Mouse (Mus musculus) embryonic facial prominence, embryonic 15.5 days (tissue): ENCODE results near the gene Jazf1. TPM values are rescaled to one million over a fixed set of nuclear protein-coding genes. Genes with fewer than 3 reads are reported as not detected.

Source experiments
- ATAC-seq: fragments of 200-750 bp; cut with Nextera tagmentation; 2 replicates; pipeline ENCODE4 v1.8.0; 2017; ENCODE audit warnings: low read depth, moderate TSS enrichment; ENCODE audit not compliant: insufficient number of reproducible peaks, low FRiP score, low TSS enrichment
- H3K27ac ChIP-seq: fragments of 300-500 bp; sonication (generic); replicated peaks from 2 replicates; pipeline ENCODE4 v1.5.1; 2015; ENCODE audit warnings: mild to moderate bottlenecking, inconsistent platforms
- H3K27me3 ChIP-seq: fragments of 300-500 bp; sonication (generic); 2 replicates; pipeline ENCODE4 v1.6.1; 2015; ENCODE audit warnings: inconsistent platforms
- H3K36me3 ChIP-seq: fragments of 300-500 bp; sonication (generic); 2 replicates; pipeline ENCODE4 v1.6.1; 2015; ENCODE audit warnings: mild to moderate bottlenecking, inconsistent platforms
- H3K4me1 ChIP-seq: fragments of 300-500 bp; sonication (generic); 2 replicates; pipeline ENCODE4 v1.6.1; 2015; ENCODE audit warnings: inconsistent platforms
- H3K4me2 ChIP-seq: fragments of 300-500 bp; sonication (generic); replicated peaks from 2 replicates; pipeline ENCODE4 v1.6.1; 2015; ENCODE audit warnings: mild to moderate bottlenecking, inconsistent platforms
- H3K4me3 ChIP-seq: fragments of 300-500 bp; sonication (generic); replicated peaks from 2 replicates; pipeline ENCODE4 v1.5.1; 2015; ENCODE audit warnings: mild to moderate bottlenecking, inconsistent platforms
- H3K9ac ChIP-seq: fragments of 300-500 bp; sonication (generic); 2 replicates; pipeline ENCODE4 v1.6.1; 2015; ENCODE audit warnings: inconsistent platforms
- H3K9me3 ChIP-seq: fragments of 300-500 bp; sonication (generic); replicated peaks from 2 replicates; pipeline ENCODE4 v1.6.1; 2016; ENCODE audit warnings: inconsistent platforms
- WGBS: fragments of 180-500 bp; shearing (Covaris S2); methylation state at CpG from one replicate; pipeline ENCODE4 v1.1.7; 2015; 5-methylcytosine and 5-hydroxymethylcytosine counted together
- polyA plus RNA-seq: library from polyadenylated mRNA; unstranded; fragments of >200 nt; fragmentation: Nextera tagmentation; extraction: Ambion mirVana; gene quantifications from 2 replicates; pipeline ENCODE4 v1.2.1, GENCODE M21; 2015

The Jazf1 gene
- polyA plus RNA-seq, 1 experiment from 2014 or later = 14.9 TPM

- Histone ChIP-seq H3K27ac (no peak overlapping the region), H3K27me3 (no peaks in the 10 kb centered on the region), H3K4me3 (no peak overlapping the region), H3K9me3 (no peaks in the 10 kb centered on the region), H3K36me3 (no peaks in the 10 kb centered on the region), H3K4me2 (no peak overlapping the region), H3K9ac (no peak overlapping the region), H3K4me1 (peaks cover 21% of the 10 kb centered on the region)
- no peak for ATAC-seq
- 88% methylated on average over 12 of the region's 12 CpGs for WGBS
These were observed 139.1 kb downstream of the Jazf1 start for GRCm38 (mm10) chr6:52929358-52929757.

- H3K36me3 ChIP-seq = no peaks in the 10 kb centered on the region
- no peak overlapping the region for H3K27ac ChIP-seq
- ATAC-seq = no peak
- H3K9me3 ChIP-seq = no peaks in the 10 kb centered on the region
- H3K4me2 ChIP-seq = no peak overlapping the region
- H3K9ac ChIP-seq = no peak overlapping the region
- 71% methylated on average over 4 of the region's 4 CpGs for WGBS
- no peak overlapping the region for H3K4me3 ChIP-seq
- H3K27me3 ChIP-seq = no peaks in the 10 kb centered on the region
- peaks cover 11% of the 10 kb centered on the region for H3K4me1 ChIP-seq
These were observed 141.5 kb downstream of the Jazf1 start for GRCm38 (mm10) chr6:52926947-52927346.

GRCm38 (mm10) chr6:52925458-52926042, 142.9 kb downstream of the Jazf1 start:
- Histone ChIP-seq H3K27me3 (no peaks in the 10 kb centered on the region), H3K27ac (peak overlapping the region; percentile 6; the same call in 1 of the 2 replicates), H3K9ac (no peak overlapping the region), H3K4me1 (peaks cover 11% of the 10 kb centered on the region), H3K36me3 (no peaks in the 10 kb centered on the region), H3K9me3 (no peaks in the 10 kb centered on the region), H3K4me3 (no peak overlapping the region), H3K4me2 (no peak overlapping the region)
- WGBS = 47% methylated on average over 9 of the region's 9 CpGs
- ATAC-seq = 0 out of 2 replicates have a peak, but pooled peaks have one; percentile 57

- Histone ChIP-seq H3K4me3 (no peak overlapping the region), H3K27ac (no peak overlapping the region), H3K9ac (no peak overlapping the region), H3K9me3 (no peaks in the 10 kb centered on the region), H3K4me1 (peaks cover 19% of the 10 kb centered on the region), H3K27me3 (no peaks in the 10 kb centered on the region), H3K4me2 (no peak overlapping the region), H3K36me3 (no peaks in the 10 kb centered on the region)
- WGBS = 84% methylated on average over 6 of the region's 6 CpGs
- no peak for ATAC-seq
These were observed 147.2 kb downstream of the Jazf1 start for GRCm38 (mm10) chr6:52921248-52921647.

- Histone ChIP-seq H3K4me3 (no peak overlapping the region), H3K27ac (no peak overlapping the region), H3K9me3 (no peaks in the 10 kb centered on the region), H3K4me2 (no peak overlapping the region), H3K36me3 (no peaks in the 10 kb centered on the region), H3K27me3 (no peaks in the 10 kb centered on the region), H3K4me1 (peaks cover 18% of the 10 kb centered on the region), H3K9ac (no peak overlapping the region)
- ATAC-seq = no peak
- 82% methylated on average over 6 of the region's 6 CpGs for WGBS
These were observed 147.7 kb downstream of the Jazf1 start for GRCm38 (mm10) chr6:52920719-52921118.

GRCm38 (mm10) chr6:52919442-52919841, 149.0 kb downstream of the Jazf1 start:
- H3K9me3 ChIP-seq = no peaks in the 10 kb centered on the region
- no peak overlapping the region for H3K27ac ChIP-seq
- H3K27me3 ChIP-seq = no peaks in the 10 kb centered on the region
- H3K36me3 ChIP-seq = no peaks in the 10 kb centered on the region
- ATAC-seq = no peak
- 35% methylated on average over 7 of the region's 7 CpGs for WGBS
- H3K4me1 ChIP-seq = peaks cover 11% of the 10 kb centered on the region
- no peak overlapping the region for H3K4me3 ChIP-seq
- no peak overlapping the region for H3K4me2 ChIP-seq
- no peak overlapping the region for H3K9ac ChIP-seq

- WGBS = 2% methylated on average over 2 of the region's 2 CpGs
- no peak overlapping the region for H3K4me3 ChIP-seq
- no peaks in the 10 kb centered on the region for H3K9me3 ChIP-seq
- H3K4me1 ChIP-seq = peaks cover 11% of the 10 kb centered on the region
- H3K36me3 ChIP-seq = no peaks in the 10 kb centered on the region
- H3K27me3 ChIP-seq = no peaks in the 10 kb centered on the region
- H3K9ac ChIP-seq = no peak overlapping the region
- no peak for ATAC-seq
- no peak overlapping the region for H3K27ac ChIP-seq
- H3K4me2 ChIP-seq = no peak overlapping the region
These were observed 149.5 kb downstream of the Jazf1 start for GRCm38 (mm10) chr6:52918980-52919379.

- Histone ChIP-seq H3K4me3 (no peak overlapping the region), H3K9me3 (no peaks in the 10 kb centered on the region), H3K9ac (no peak overlapping the region), H3K4me2 (no peak overlapping the region), H3K36me3 (no peaks in the 10 kb centered on the region), H3K27ac (no peak overlapping the region), H3K27me3 (no peaks in the 10 kb centered on the region), H3K4me1 (peaks cover 18% of the 10 kb centered on the region)
- no peak for ATAC-seq
- WGBS = 83% methylated on average over 4 of the region's 4 CpGs
These were observed 151.0 kb downstream of the Jazf1 start for GRCm38 (mm10) chr6:52917471-52917870.

- no peak for ATAC-seq
- Histone ChIP-seq H3K9me3 (no peaks in the 10 kb centered on the region), H3K4me1 (peaks cover 18% of the 10 kb centered on the region), H3K9ac (no peak overlapping the region), H3K27ac (no peak overlapping the region), H3K4me2 (no peak overlapping the region), H3K27me3 (no peaks in the 10 kb centered on the region), H3K36me3 (no peaks in the 10 kb centered on the region), H3K4me3 (no peak overlapping the region)
- 83% methylated on average over 3 of the region's 3 CpGs for WGBS
These were observed 151.5 kb downstream of the Jazf1 start for GRCm38 (mm10) chr6:52916836-52917376.

- 70% methylated on average over 2 of the region's 2 CpGs for WGBS
- ATAC-seq = no peak
- no peak overlapping the region for H3K27ac ChIP-seq
- no peaks in the 10 kb centered on the region for H3K9me3 ChIP-seq
- H3K36me3 ChIP-seq = no peaks in the 10 kb centered on the region
- H3K4me3 ChIP-seq = no peak overlapping the region
- H3K9ac ChIP-seq = no peak overlapping the region
- no peak overlapping the region for H3K4me2 ChIP-seq
- peaks cover 18% of the 10 kb centered on the region for H3K4me1 ChIP-seq
- H3K27me3 ChIP-seq = no peaks in the 10 kb centered on the region
These were observed 153.5 kb downstream of the Jazf1 start for GRCm38 (mm10) chr6:52914921-52915320.

- 0 out of 2 replicates have a peak, but pooled peaks cover 10% of the 10 kb centered on the region for H3K4me1 ChIP-seq
- H3K9ac ChIP-seq = no peak overlapping the region
- no peak overlapping the region for H3K4me3 ChIP-seq
- H3K4me2 ChIP-seq = no peak overlapping the region
- no peak overlapping the region for H3K27ac ChIP-seq
- H3K9me3 ChIP-seq = no peaks in the 10 kb centered on the region
- H3K36me3 ChIP-seq = no peaks in the 10 kb centered on the region
- no peak for ATAC-seq
- no peaks in the 10 kb centered on the region for H3K27me3 ChIP-seq
- 74% methylated on average over 5 of the region's 5 CpGs for WGBS
These were observed 156.1 kb downstream of the Jazf1 start for GRCm38 (mm10) chr6:52912143-52912918.
